Mouse (Mus musculus) left cerebral cortex, postnatal 14 days (tissue): ENCODE measurements at regions not wholly inside any gene's neighbourhood (a gene's known extent, or its start where the extent isn't known, plus 50 kb on each side); places are given as distances from the start of the nearest gene placed in this dataset.

Experiments
- DNase-seq, 2 experiments: peaks; one replicate each; pipeline ENCODE4 v3.0.0; 2021 to 2022; ENCODE audit warnings: low spot score in 2 of 2, mixed read lengths in 1 of 2
- intact Hi-C: fragments of 180-260 bp; cut with DNase I; formaldehyde crosslinking; loops from one replicate; pipeline ENCODE4 v1.15.1; 2025

- intact Hi-C loops = no loop called here
These were observed 239.5 kb upstream of the Fam160b2 start for GRCm38 (mm10) chr14:70839126-70839525.

GRCm38 (mm10) chr14:70837528-70837927 lies 237.9 kb upstream of the Fam160b2 start:
- intact Hi-C loops = no loop called here
- DNase-seq = no peak

More at GRCm38 (mm10) chr14:70839126-70839525, 239.5 kb upstream of the Fam160b2 start:
- peak in 1 of 2 experiments; percentile 9 for DNase-seq

GRCm38 (mm10) chr14:70833238-70833637 lies 233.6 kb upstream of the Fam160b2 start:
- intact Hi-C loops = no loop called here
- DNase-seq = no peak

DNA sequence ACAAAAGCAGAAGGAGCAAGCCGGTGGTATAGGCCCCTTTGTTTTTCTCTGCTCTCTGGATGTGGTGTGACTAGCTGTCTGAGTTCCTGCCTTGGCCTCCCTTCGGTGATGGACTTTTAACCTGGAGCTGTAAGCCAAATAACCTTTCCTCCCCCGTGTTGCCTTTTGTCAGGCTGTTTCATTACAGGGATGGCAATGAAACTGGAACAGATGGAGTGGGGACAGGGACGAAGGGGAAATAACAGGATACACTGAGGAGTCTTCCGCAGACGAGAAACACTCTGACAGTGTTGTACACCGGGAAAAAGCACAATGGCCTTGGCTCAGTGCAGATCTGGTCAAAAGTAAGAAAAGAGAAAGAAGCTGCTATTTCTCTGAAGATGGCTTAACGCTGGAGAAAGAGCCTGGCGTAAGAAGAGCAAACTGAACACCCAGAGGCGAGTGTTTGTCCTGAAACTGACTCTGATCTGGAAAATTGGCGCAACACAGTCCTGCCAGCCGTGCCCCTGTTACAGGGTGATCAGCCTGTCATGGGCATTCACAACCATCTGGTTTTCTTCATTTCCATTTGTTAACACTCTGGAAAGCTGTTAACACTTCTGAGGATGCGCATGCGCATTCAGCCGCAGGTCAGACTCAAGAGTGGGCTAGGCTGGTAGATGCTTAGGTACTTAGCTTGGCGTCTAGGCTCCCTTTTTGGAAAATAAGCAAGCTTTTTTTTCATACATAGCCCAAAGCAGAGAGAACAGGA lies 233.0 kb upstream of the Fam160b2 start:
- intact Hi-C loops = no loop called here
- DNase-seq = no peak

DNA sequence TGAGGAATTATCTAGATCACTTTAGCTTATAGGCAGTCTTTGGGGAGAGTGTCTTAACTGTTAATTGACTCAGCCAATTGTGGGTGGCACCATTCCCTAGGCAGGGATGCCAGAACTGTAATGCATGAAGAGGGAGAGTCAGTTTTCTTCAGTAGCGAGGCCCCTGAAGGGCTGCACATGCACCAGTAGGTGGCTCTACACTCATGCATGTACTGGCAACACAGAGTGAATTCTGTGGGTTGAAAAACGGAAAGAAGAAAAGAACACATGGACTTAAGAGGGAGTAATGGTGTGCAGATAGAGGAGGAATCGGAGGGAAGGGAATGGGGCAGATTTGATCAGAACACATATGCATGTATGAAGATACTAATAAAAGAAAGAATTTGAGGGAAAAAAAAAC lies 232.4 kb upstream of the Fam160b2 start:
- DNase-seq = peak in 1 of 2 experiments; percentile 22

More for the DNA sequence above, 232.4 kb upstream of the Fam160b2 start:
- intact Hi-C loops = no loop called here
